Mouse (Mus musculus) stomach, embryonic 14.5 days (tissue): ENCODE results near the gene Klrc2. TPM values are rescaled to one million over a fixed set of nuclear protein-coding genes. Genes with fewer than 3 reads are reported as not detected.
"Not testable (repeated sequence)": the region's sequence is repeated elsewhere in the genome, so short reads cannot be mapped to it uniquely, and the experiment has no call there.

ENCODE experiments used
- ATAC-seq: fragments of 200-750 bp; cut with Nextera tagmentation; 2 replicates; pipeline ENCODE4 v1.8.0; 2017; ENCODE audit warnings: low read depth, moderate TSS enrichment; ENCODE audit not compliant: insufficient number of reproducible peaks, insufficient read depth, low FRiP score
- H3K27ac ChIP-seq: fragments of 300-500 bp; sonication (generic); 2 replicates; pipeline ENCODE4 v1.5.1; 2014; ENCODE audit warnings: mild to moderate bottlenecking, low read length, moderate library complexity, mixed read lengths
- H3K27me3 ChIP-seq: fragments of 300-500 bp; sonication (generic); 2 replicates; pipeline ENCODE4 v1.6.1; 2014; ENCODE audit warnings: low read length, control low read depth, mixed read lengths; ENCODE audit not compliant: control insufficient read depth, insufficient read depth
- H3K36me3 ChIP-seq: fragments of 300-500 bp; sonication (generic); 2 replicates; pipeline ENCODE4 v1.6.1; 2014; ENCODE audit warnings: mild to moderate bottlenecking, control low read depth, low read length, moderate library complexity, mixed read lengths; ENCODE audit not compliant: control insufficient read depth, insufficient read depth
- H3K4me1 ChIP-seq: fragments of 300-500 bp; sonication (generic); 2 replicates; pipeline ENCODE4 v1.6.1; 2014; ENCODE audit warnings: low read length, control low read depth, mixed read lengths; ENCODE audit not compliant: control insufficient read depth, insufficient read depth
- H3K4me2 ChIP-seq: fragments of 300-500 bp; sonication (generic); replicated peaks from 2 replicates; pipeline ENCODE4 v1.6.1; 2014; ENCODE audit warnings: low read depth, low read length, control low read depth
- H3K4me3 ChIP-seq: fragments of 300-500 bp; sonication (generic); 2 replicates; pipeline ENCODE4 v1.5.1; 2014; ENCODE audit warnings: low read depth, low read length, control low read depth
- H3K9ac ChIP-seq: fragments of 300-500 bp; sonication (generic); replicated peaks from 2 replicates; pipeline ENCODE4 v1.6.1; 2014; ENCODE audit warnings: low read depth, mild to moderate bottlenecking, control low read depth, low read length, moderate library complexity, mixed read lengths
- H3K9me3 ChIP-seq: fragments of 300-500 bp; sonication (generic); 2 replicates; pipeline ENCODE4 v1.6.1; 2016; ENCODE audit warnings: low read depth, low read length, control low read depth; ENCODE audit not compliant: control insufficient read depth
- WGBS: fragments of 180-500 bp; shearing (Covaris S2); extraction: QIAGEN DNeasy Blood & Tissue Kit; methylation state at CpG from one replicate; pipeline ENCODE4 v1.1.7; 2014; 5-methylcytosine and 5-hydroxymethylcytosine counted together
- polyA plus RNA-seq: library from polyadenylated mRNA; unstranded; fragments of >200 nt; fragmentation: Nextera tagmentation; extraction: Ambion mirVana; gene quantifications from 2 replicates; pipeline ENCODE4 v1.2.1, GENCODE M21; 2014

Gene Klrc2
- not detected in 2 replicates for polyA plus RNA-seq

GRCm38 (mm10) chr6:129660589-129660988 is at the start of gene Klrc2:
Klrc2 (minus strand) TSS chr6:129660689.
- not testable (repeated sequence) for H3K27me3 ChIP-seq, H3K4me2 ChIP-seq, H3K9ac ChIP-seq, H3K36me3 ChIP-seq, H3K4me1 ChIP-seq, H3K4me3 ChIP-seq, ATAC-seq, H3K9me3 ChIP-seq, H3K27ac ChIP-seq
- 74% methylated on average over 4 of the region's 4 CpGs for WGBS

- not testable (repeated sequence) for H3K27me3 ChIP-seq, H3K9ac ChIP-seq
- WGBS, result 67% methylated on average over 10 of the region's 10 CpGs
These were observed 30.9 kb upstream of the Klrc2 start for GRCm38 (mm10) chr6:129691436-129691835.

GRCm38 (mm10) chr6:129680379-129680778 is 19.9 kb upstream of the Klrc2 start:
- H3K4me2 ChIP-seq, result no peak overlapping the region
- no peak overlapping the region for H3K9ac ChIP-seq
- H3K4me3 ChIP-seq, result no peak overlapping the region
- H3K9me3 ChIP-seq, result no peaks in the 10 kb centered on the region
- WGBS, result 66% methylated on average over 1 of the region's 1 CpGs
- H3K27me3 ChIP-seq, result no peaks in the 10 kb centered on the region
- no peak overlapping the region for H3K27ac ChIP-seq
- no peaks in the 10 kb centered on the region for H3K4me1 ChIP-seq
- no peak for ATAC-seq
- H3K36me3 ChIP-seq, result no peaks in the 10 kb centered on the region

More at GRCm38 (mm10) chr6:129691436-129691835, 30.9 kb upstream of the Klrc2 start:
- H3K27ac ChIP-seq, H3K9me3 ChIP-seq, H3K4me2 ChIP-seq, ATAC-seq, H3K36me3 ChIP-seq, H3K4me1 ChIP-seq, H3K4me3 ChIP-seq: not testable (repeated sequence)

- WGBS, result 85% methylated on average over 3 of the region's 3 CpGs
- no peak for ATAC-seq
These were observed 18.4 kb upstream of the Klrc2 start, which contains the start of gene Klrc1 for GRCm38 (mm10) chr6:129678873-129679272. Klrc1 (minus strand) TSS chr6:129678973.

GRCm38 (mm10) chr6:129661301-129661700 is 812 bp upstream of the Klrc2 start:
- WGBS, result no CpG with 5 or more reads among the region's 3 CpGs
- not testable (repeated sequence) for H3K36me3 ChIP-seq, H3K4me3 ChIP-seq, ATAC-seq, H3K9me3 ChIP-seq, H3K4me2 ChIP-seq, H3K27me3 ChIP-seq, H3K9ac ChIP-seq, H3K27ac ChIP-seq, H3K4me1 ChIP-seq

More at GRCm38 (mm10) chr6:129678873-129679272, 18.4 kb upstream of the Klrc2 start, which contains the start of gene Klrc1:
- no peak within 1 kb of the TSS for H3K27ac ChIP-seq
- no peaks in the 10 kb centered on the region for H3K36me3 ChIP-seq
- H3K4me2 ChIP-seq, result no peak within 1 kb of the TSS
- H3K27me3 ChIP-seq, result no peaks in the 10 kb centered on the region
- no peaks in the 10 kb centered on the region for H3K4me1 ChIP-seq
- H3K9ac ChIP-seq, result no peak within 1 kb of the TSS
- no peaks in the 10 kb centered on the region for H3K9me3 ChIP-seq
- no peak within 1 kb of the TSS for H3K4me3 ChIP-seq

GRCm38 (mm10) chr6:129644054-129644453 is 16.4 kb downstream of the Klrc2 start:
- H3K36me3 ChIP-seq, ATAC-seq, H3K9me3 ChIP-seq, H3K27ac ChIP-seq, H3K9ac ChIP-seq, H3K4me2 ChIP-seq, H3K27me3 ChIP-seq, H3K4me1 ChIP-seq, H3K4me3 ChIP-seq: not testable (repeated sequence)
- WGBS, result 75% methylated on average over 1 of the region's 3 CpGs

- H3K4me1 ChIP-seq, H3K9me3 ChIP-seq, H3K4me3 ChIP-seq, H3K36me3 ChIP-seq, H3K9ac ChIP-seq, H3K4me2 ChIP-seq, H3K27me3 ChIP-seq, ATAC-seq, H3K27ac ChIP-seq: not testable (repeated sequence)
- WGBS, result 87% methylated on average over 3 of the region's 3 CpGs
These were observed 17.3 kb downstream of the Klrc2 start, which contains the start of gene Klrc3 for GRCm38 (mm10) chr6:129643237-129643636. Klrc3 (minus strand) TSS chr6:129643337.

- not testable (repeated sequence) for H3K36me3 ChIP-seq, H3K27me3 ChIP-seq, H3K4me3 ChIP-seq, H3K27ac ChIP-seq, H3K4me2 ChIP-seq, H3K4me1 ChIP-seq, ATAC-seq, H3K9me3 ChIP-seq, H3K9ac ChIP-seq
- WGBS, result 88% methylated on average over 2 of the region's 2 CpGs
These were observed 29.4 kb downstream of the Klrc2 start for GRCm38 (mm10) chr6:129631046-129631445.

- no peaks in the 10 kb centered on the region for H3K9me3 ChIP-seq
- no peaks in the 10 kb centered on the region for H3K36me3 ChIP-seq
- H3K4me1 ChIP-seq, result no peaks in the 10 kb centered on the region
- H3K27ac ChIP-seq, result no peak within 1 kb of the TSS
- no peak for ATAC-seq
- no peak within 1 kb of the TSS for H3K4me3 ChIP-seq
- no peak within 1 kb of the TSS for H3K4me2 ChIP-seq
- no peaks in the 10 kb centered on the region for H3K27me3 ChIP-seq
- 77% methylated on average over 4 of the region's 4 CpGs for WGBS
- H3K9ac ChIP-seq, result no peak within 1 kb of the TSS
These were observed 36.8 kb downstream of the Klrc2 start, which contains the start of gene Klrk1 for GRCm38 (mm10) chr6:129623735-129624134. Klrk1 (minus strand) TSS chr6:129623864.
